Mouse (Mus musculus) cerebellum, adult 18-20 months (tissue): Measurements from ENCODE around the gene Dagla.

ENCODE experiments used
- DNase-seq, 2 experiments: peaks; one replicate each; pipeline ENCODE4 v3.0.0; 2021

Dagla gene

DNA sequence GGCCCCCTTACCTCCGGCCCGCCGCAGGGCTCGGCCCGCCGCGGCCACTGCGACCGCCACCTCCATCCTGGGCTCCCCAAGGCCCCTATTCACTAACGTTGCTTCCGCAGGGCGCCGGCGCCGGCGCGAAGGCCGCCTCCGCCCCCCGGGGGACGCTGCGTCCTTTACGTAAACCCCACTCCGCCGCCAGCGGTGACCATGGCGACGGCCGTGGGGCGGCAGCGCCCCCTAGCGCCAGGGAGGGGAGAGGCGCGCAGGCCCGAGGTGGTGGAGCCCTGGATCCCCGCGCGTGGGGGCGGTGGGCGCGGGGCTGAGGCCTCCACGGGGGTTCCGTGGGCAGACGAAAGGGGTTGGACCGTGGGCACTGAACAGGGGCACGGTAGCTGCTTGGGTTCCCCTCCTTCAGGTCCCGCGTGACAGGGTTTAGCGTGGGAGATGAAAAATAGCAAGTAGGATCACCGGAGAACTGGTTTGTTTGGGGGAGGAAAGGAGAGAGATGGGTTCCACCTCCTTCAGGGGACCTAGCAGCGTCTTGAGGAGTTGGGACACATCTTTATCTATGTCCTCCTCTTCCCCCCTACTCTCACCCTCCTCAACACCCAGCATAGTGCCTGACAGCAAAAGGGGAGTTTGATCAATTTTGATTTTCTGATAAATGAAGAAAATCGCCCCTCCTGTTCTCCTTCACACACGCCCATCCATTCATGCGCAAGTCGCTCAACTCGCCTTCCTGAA is at the start of gene Dagla:
Dagla (minus strand) TSS at position 68 of the 735 bp plus-strand sequence.
- peak; percentile 67 to 91 for DNase-seq

GRCm38 (mm10) chr19:10352218-10352617 is 47.5 kb upstream of the Dagla start:
- no peak for DNase-seq

DNA sequence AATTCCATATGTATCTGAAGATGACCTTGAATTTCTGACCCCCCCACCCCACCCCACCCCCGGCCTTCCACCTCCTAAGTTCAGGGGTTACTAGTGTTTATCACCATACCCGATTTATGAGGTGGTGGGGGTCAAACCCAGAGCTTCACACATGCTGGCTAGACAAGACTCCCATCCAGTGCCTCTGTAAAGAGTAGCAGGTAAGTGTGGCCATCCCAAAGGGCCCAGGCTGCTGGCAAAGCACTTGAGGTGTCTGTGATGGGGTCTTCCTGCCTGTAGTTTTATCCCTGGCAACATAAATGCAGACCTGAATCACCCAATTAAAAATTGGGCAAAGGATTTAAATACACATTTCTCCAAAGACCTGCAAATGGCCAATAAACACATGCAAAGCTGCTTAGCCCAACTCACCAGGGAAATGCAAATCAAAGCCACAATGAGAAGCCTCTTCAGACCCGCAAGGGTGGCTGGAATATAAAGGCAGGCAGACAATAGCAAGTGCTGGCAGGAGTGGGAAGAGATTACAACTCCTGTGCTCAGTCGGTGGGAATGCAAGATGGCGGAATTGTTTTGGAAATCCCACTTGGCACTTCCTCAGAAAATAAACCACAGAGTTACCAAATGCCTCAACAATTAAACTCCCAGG is 43.1 kb upstream of the Dagla start:
- no peak for DNase-seq

GRCm38 (mm10) chr19:10345696-10346095 is 41.0 kb upstream of the Dagla start:
- DNase-seq, result no peak

DNA sequence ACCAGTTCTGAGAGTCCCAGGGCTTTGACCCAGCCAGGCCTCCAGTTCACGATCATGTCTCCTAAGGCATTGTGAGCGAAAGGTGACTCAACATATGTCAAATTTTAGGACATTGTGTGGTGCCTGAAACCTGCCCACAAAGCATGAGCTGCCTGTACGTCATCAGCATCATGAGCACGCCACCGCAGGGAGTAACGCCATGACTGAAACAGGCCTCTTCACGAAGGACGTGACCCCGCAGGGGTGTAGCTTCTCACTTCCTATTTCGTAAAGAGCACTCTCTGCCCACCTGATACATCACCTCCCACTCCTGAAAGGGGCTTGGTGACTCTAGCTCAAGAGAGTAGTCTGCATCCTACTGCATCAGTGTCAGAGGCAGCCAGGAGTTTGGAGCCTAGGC is 39.2 kb upstream of the Dagla start:
- no peak for DNase-seq

- DNase-seq, result peak; percentile 64 to 78
These were observed 37.3 kb upstream of the Dagla start for GRCm38 (mm10) chr19:10341817-10342439.

DNA sequence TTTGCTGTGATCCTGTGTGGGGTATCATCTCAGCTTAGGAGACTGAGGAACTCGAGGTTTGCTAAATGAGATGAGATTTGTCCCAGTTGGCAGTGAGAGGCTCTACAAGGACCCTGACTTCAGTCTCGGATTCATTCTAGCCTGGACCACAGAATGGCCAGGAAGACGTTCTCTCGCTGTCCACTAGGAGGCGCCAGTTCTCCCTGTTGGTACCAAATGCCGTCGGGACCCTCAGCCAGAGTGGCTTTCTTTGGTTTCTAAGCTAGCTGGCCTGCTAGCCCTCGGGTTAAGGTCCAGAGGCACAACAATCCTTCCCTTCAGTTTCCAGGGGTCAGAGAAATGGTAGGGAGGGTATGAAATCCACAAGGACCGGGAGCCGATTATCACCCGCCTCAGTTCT is 36.5 kb upstream of the Dagla start:
- DNase-seq, result peak; percentile 62 to 69

- DNase-seq, result no peak
These were observed 36.0 kb upstream of the Dagla start for GRCm38 (mm10) chr19:10340661-10341060.

- no peak for DNase-seq
These were observed 34.6 kb upstream of the Dagla start for GRCm38 (mm10) chr19:10339271-10339670.

- DNase-seq, result no peak
These were observed 34.0 kb upstream of the Dagla start for GRCm38 (mm10) chr19:10338724-10339123.

GRCm38 (mm10) chr19:10334467-10334866 is 29.8 kb upstream of the Dagla start:
- no peak for DNase-seq

DNA sequence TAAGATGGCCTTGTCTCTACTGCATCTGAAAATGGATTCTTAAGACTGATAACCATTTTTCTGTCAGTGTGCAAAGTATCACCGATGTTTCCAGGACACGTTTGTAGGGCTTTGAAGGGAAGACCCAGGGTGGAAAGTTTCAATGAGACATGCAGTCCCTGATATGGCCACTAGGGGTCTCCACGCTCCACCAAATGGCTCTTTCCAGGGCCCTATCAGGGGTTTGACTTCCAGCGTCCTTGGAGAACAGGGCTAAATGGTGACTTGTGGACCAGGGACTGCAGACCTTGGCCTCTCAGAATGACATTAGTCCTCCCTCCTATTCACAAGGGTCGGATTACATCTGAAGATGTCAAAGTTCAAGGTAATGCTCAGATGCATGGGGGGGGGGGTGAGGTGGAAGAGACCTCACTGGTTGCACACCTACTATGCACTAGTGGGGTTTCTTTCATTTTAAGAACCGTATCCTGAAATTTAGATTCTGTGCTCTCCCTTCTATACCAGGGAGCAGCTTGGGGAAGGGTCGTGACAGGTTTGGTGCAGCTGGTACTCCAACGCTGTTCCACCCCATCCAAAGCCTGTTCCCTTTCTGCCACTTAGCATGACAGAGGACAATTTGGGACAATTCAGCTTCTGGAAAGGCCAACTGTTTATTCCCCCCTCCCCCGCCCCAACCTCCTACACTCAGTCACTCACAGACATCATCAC is 29.0 kb upstream of the Dagla start:
- peak; percentile 60 to 77 for DNase-seq

DNA sequence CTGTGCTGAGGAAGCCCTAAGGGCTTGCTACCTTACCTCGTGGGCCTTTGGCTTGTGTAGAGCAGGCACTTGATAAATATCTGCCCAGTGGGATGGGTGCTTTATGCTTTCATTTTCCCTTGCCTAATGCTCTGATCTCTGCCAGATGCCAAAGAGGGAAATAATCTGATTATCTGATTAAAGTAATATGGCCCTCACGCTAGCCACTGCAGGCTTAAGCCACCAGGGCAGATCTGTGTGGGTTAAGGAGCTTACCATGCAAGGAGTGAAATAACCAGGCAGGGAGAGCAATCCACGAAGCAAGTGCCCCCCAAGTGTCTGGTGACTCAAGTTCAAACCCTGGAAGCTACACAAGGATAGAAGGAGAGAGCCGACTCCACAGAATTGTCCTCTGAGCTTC is 27.0 kb upstream of the Dagla start:
- no peak for DNase-seq

GRCm38 (mm10) chr19:10329033-10329432 is 24.4 kb upstream of the Dagla start:
- no peak for DNase-seq

GRCm38 (mm10) chr19:10326609-10327008 is 21.9 kb upstream of the Dagla start:
- DNase-seq, result no peak

GRCm38 (mm10) chr19:10323860-10324259 is 19.2 kb upstream of the Dagla start:
- no peak for DNase-seq

- no peak for DNase-seq
These were observed 18.7 kb upstream of the Dagla start for GRCm38 (mm10) chr19:10323362-10323837.

DNA sequence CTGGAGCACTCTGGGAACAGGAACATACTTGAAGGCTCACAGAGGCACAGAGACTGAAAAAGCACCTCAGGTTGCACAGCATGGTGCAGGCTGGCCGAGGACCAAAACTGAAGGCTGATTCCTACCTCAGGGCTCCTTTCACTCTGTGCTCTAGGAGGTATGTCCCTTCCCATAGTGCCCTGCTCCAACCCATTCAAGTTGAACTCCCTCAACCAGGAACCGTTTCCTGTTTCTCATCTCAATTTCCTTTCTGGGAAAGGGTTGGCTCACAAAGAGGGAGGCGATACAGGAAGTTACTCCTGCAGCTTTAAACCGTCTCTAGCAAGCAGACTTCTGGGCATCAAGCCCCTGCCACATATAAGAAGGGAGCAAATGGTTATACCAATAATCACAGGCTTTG is 13.1 kb upstream of the Dagla start:
- DNase-seq, result no peak

- DNase-seq, result no peak
These were observed 12.7 kb upstream of the Dagla start for GRCm38 (mm10) chr19:10317358-10317757.

GRCm38 (mm10) chr19:10316956-10317355 is 12.3 kb upstream of the Dagla start:
- no peak for DNase-seq

- DNase-seq, result no peak
These were observed 7.4 kb upstream of the Dagla start for GRCm38 (mm10) chr19:10312072-10312471.

DNA sequence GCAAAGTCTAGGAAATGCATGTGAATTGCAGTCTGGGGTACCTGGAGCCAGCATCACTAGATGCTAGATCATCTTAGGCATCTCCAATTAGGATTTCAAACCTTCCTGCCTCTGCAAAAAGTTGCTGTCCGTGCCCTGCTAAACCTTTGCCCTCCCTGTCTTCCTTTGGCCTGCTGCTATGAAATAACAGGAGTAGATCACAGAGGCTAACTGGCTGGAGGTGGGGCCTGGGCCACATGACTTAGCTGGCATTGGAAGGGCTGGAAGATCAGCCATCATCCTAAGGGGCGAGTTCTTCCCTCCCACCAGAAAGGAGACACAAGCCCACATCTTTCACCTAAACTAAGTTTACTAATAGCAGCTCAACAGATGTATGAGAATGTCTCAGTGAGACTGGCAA is 4.3 kb upstream of the Dagla start:
- no peak for DNase-seq

DNA sequence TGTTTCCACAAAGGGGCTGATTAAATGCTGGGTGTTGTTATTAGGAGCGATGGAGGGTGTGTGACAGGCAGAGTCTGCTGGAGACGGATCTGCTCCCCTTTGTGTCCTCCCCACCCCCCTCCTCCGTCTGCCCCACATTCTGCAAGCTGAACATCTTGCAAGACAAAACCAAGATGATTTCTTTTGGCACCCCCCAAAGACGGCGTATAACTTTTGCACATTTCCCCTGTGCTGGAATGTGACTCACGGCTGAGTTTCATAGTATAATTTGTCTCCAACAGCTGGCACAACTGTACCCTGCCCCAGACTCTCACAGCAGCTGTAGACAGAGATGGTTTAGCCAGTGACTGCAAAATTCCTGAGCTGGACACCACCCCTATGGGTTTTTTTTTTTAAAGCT is 3.3 kb upstream of the Dagla start:
- no peak for DNase-seq
